Mouse (Mus musculus): ENCODE data around the gene Zcchc7. TPM values are rescaled to one million over a fixed set of nuclear protein-coding genes. Genes with fewer than 3 reads are reported as not detected.

The Zcchc7 gene
- polyA plus RNA-seq, 1 experiment from 2014 or later = 38.8 TPM

DNA sequence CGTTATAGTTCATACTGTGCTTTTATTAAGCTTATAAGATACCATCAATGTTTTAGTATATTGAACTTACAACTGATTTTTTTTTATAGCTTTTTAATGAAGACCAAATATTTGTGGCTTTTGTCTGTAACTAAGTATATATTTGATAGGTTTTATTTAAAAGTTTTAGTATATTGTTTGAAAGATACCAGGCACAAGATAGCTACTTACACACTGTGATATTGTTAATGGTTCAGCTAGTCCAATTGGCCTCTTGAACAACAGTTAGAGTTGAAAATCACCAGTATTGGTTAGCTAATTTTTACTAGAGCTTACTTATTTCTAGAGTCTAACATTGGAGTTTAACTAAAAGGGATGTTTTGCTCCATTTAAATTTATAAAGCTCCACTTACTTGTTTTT, 25.8 kb downstream of the Zcchc7 start:
- H3K4me1 ChIP-seq (ENCODE audit: control insufficient read depth, insufficient read depth, low read length) = no peaks in the 10 kb centered on the region
- no peaks in the 10 kb centered on the region for H3K36me3 ChIP-seq (ENCODE audit: control insufficient read depth, insufficient read depth, low read length)
- 81% methylated on average over 1 of the region's 1 CpGs for WGBS
- no peak overlapping the region for H3K4me3 ChIP-seq (replicated peaks; ENCODE audit: low read length)
- H3K27me3 ChIP-seq (ENCODE audit: control insufficient read depth, insufficient read depth, low read length) = no peaks in the 10 kb centered on the region
- H3K9ac ChIP-seq (ENCODE audit: low read length) = no peak overlapping the region
- no peaks in the 10 kb centered on the region for H3K9me3 ChIP-seq (replicated peaks; ENCODE audit: control insufficient read depth, low read length)
- ATAC-seq (ENCODE audit: insufficient read depth, low FRiP score) = no peak
- H3K27ac ChIP-seq (ENCODE audit: low read length) = no peak overlapping the region
- no peak overlapping the region for H3K4me2 ChIP-seq (ENCODE audit: low read depth, low read length)

DNA sequence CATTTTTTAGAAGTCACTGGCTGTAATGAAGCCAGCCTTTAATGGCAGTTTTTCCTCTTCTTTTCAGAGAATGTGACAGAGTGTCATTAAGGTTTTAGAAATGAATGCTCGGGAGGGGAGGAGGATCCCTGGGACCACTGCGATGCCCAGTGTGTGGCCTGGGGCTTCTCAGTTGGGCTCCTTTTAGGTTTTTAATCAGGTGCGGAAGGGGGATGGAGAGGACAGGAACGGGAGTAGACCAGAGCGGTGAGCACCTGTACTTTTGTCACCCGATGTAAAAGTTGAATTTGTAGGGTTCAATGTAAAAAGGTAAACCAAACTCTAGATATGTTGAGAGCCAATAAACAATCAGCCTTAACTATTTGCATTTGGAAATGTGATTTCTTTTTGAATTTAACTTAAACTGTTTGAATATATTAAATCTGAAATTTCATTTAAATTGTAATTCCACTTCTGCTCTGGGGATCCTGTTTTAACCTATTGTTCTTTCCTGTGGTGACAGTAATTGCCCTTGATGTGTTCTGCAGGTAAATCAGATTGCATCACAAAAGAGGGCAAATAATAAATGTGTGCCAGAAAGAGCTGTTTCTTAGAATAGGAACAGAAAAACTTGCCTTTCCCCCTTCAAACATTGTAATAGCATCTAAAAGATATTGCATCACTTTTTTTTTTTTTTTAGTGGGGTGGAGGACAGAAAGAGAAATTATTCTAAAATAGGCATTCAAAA, 28.1 kb downstream of the Zcchc7 start:
- H3K4me2 ChIP-seq (ENCODE audit: low read depth, low read length) = no peak overlapping the region
- ATAC-seq (ENCODE audit: insufficient read depth, low FRiP score) = no peak
- no peak overlapping the region for H3K9ac ChIP-seq (ENCODE audit: low read length)
- no peaks in the 10 kb centered on the region for H3K9me3 ChIP-seq (replicated peaks; ENCODE audit: control insufficient read depth, low read length)
- no peak overlapping the region for H3K27ac ChIP-seq (ENCODE audit: low read length)
- no peaks in the 10 kb centered on the region for H3K36me3 ChIP-seq (ENCODE audit: control insufficient read depth, insufficient read depth, low read length)
- H3K27me3 ChIP-seq (ENCODE audit: control insufficient read depth, insufficient read depth, low read length) = no peaks in the 10 kb centered on the region
- WGBS = 56% methylated on average over 6 of the region's 6 CpGs
- H3K4me3 ChIP-seq (replicated peaks; ENCODE audit: low read length) = no peak overlapping the region
- no peaks in the 10 kb centered on the region for H3K4me1 ChIP-seq (ENCODE audit: control insufficient read depth, insufficient read depth, low read length)

DNA sequence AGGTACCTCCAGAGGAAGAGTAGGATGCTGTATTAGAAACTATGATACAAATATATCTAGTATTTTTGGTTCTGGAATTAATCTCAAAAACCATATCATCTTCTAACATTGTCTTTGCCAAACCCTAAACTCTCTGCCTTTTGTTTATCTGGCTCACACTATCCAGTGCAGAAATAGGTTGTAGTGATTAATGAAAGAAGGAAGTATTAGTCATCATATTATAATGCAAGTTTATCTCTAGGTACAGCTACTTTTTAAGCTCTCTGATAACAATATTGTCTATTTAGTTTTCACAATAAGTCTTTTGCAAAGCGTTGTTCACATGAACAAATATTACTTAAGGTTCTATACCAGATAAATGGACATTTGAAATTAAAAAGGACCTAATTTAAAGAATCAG, 57.2 kb downstream of the Zcchc7 start:
- Histone ChIP-seq H3K9ac (ENCODE audit: low read length) (no peak overlapping the region), H3K27me3 (ENCODE audit: control insufficient read depth, insufficient read depth, low read length) (no peaks in the 10 kb centered on the region), H3K36me3 (ENCODE audit: control insufficient read depth, insufficient read depth, low read length) (no peaks in the 10 kb centered on the region), H3K4me3 (replicated peaks; ENCODE audit: low read length) (no peak overlapping the region), H3K4me2 (ENCODE audit: low read depth, low read length) (no peak overlapping the region), H3K27ac (ENCODE audit: low read length) (no peak overlapping the region), H3K9me3 (replicated peaks; ENCODE audit: control insufficient read depth, low read length) (no peaks in the 10 kb centered on the region), H3K4me1 (ENCODE audit: control insufficient read depth, insufficient read depth, low read length) (no peaks in the 10 kb centered on the region)
- ATAC-seq (ENCODE audit: insufficient read depth, low FRiP score) = no peak
- WGBS = 50% methylated on average over 1 of the region's 1 CpGs

DNA sequence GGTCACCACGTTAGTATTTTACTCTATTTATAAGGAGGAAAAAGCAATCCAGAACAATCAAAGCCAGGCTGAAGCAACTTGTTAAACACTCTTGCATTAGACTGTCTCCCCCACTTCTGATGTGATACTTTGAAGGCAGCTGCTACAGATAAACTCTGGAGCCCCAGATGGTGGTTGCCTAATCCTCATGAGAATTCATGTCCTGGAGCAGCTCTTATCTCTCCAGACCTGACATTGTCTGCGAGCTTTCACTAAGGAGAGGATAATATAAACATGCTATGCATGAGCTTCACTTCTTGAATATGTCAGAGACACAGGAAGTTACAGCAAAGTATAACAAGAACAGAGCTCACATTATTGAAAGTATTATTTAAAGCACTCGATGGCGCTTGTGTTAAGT, 58.1 kb downstream of the Zcchc7 start:
- H3K36me3 ChIP-seq (ENCODE audit: control insufficient read depth, insufficient read depth, low read length) = no peaks in the 10 kb centered on the region

DNA sequence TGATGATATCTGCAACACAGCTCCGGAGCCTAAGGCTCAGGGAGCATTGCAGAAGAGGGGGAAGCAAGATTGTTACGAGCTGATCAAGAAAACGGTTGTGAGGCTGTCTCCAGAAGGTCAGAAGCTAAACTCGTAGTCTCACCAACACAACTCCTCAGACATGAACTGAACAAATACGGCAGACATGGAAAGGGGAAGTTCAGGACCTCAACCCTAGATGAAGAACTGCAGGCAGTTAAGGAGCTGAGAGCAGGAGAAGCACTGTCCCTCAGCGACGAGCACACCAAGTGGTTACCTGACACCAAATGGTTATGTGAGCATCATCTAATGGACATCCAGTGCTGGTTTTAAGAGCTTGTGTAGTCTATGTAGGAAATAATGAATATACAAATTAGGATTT, 60.9 kb downstream of the Zcchc7 start:
- Histone ChIP-seq H3K4me1 (ENCODE audit: control insufficient read depth, insufficient read depth, low read length) (no peaks in the 10 kb centered on the region), H3K36me3 (ENCODE audit: control insufficient read depth, insufficient read depth, low read length) (no peaks in the 10 kb centered on the region), H3K9me3 (replicated peaks; ENCODE audit: control insufficient read depth, low read length) (no peaks in the 10 kb centered on the region), H3K9ac (ENCODE audit: low read length) (no peak overlapping the region), H3K4me3 (replicated peaks; ENCODE audit: low read length) (no peak overlapping the region), H3K4me2 (ENCODE audit: low read depth, low read length) (no peak overlapping the region), H3K27ac (ENCODE audit: low read length) (no peak overlapping the region), H3K27me3 (ENCODE audit: control insufficient read depth, insufficient read depth, low read length) (no peaks in the 10 kb centered on the region)
- no peak for ATAC-seq (ENCODE audit: insufficient read depth, low FRiP score)
- 64% methylated on average over 7 of the region's 7 CpGs for WGBS

More for the DNA sequence above, 58.1 kb downstream of the Zcchc7 start:
- H3K4me1 ChIP-seq (ENCODE audit: control insufficient read depth, insufficient read depth, low read length) = no peaks in the 10 kb centered on the region
- H3K9ac ChIP-seq (ENCODE audit: low read length) = no peak overlapping the region
- H3K27me3 ChIP-seq (ENCODE audit: control insufficient read depth, insufficient read depth, low read length) = no peaks in the 10 kb centered on the region
- H3K4me3 ChIP-seq (replicated peaks; ENCODE audit: low read length) = no peak overlapping the region
- no peaks in the 10 kb centered on the region for H3K9me3 ChIP-seq (replicated peaks; ENCODE audit: control insufficient read depth, low read length)
- 23% methylated on average over 4 of the region's 4 CpGs for WGBS
- no peak for ATAC-seq (ENCODE audit: insufficient read depth, low FRiP score)
- no peak overlapping the region for H3K27ac ChIP-seq (ENCODE audit: low read length)
- no peak overlapping the region for H3K4me2 ChIP-seq (ENCODE audit: low read depth, low read length)

DNA sequence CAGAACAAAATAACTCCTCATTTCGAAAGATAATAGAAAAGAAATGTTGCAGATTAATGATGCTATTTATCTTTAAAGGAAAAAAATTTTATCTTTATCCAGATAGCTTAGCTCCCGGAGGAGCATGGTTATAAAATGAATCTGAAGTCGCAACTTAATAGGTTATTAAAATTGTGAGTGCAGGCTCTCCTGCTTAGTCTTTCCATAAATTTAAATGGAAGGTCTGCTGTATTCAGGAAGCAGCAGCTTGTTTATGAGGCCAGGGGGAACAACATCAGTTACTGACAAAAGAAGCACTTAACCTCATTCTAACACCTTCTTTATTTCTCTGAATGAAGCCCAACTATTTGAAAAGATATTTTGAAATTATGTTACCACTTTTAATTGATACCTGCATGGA, 74.9 kb downstream of the Zcchc7 start:
- Histone ChIP-seq H3K36me3 (ENCODE audit: control insufficient read depth, insufficient read depth, low read length) (no peaks in the 10 kb centered on the region), H3K4me1 (ENCODE audit: control insufficient read depth, insufficient read depth, low read length) (no peaks in the 10 kb centered on the region), H3K9ac (ENCODE audit: low read length) (no peak overlapping the region), H3K4me3 (replicated peaks; ENCODE audit: low read length) (no peak overlapping the region), H3K27ac (ENCODE audit: low read length) (no peak overlapping the region), H3K4me2 (ENCODE audit: low read depth, low read length) (no peak overlapping the region), H3K27me3 (ENCODE audit: control insufficient read depth, insufficient read depth, low read length) (no peaks in the 10 kb centered on the region), H3K9me3 (replicated peaks; ENCODE audit: control insufficient read depth, low read length) (no peaks in the 10 kb centered on the region)
- no peak for ATAC-seq (ENCODE audit: insufficient read depth, low FRiP score)
- WGBS = 70% methylated on average over 3 of the region's 3 CpGs

DNA sequence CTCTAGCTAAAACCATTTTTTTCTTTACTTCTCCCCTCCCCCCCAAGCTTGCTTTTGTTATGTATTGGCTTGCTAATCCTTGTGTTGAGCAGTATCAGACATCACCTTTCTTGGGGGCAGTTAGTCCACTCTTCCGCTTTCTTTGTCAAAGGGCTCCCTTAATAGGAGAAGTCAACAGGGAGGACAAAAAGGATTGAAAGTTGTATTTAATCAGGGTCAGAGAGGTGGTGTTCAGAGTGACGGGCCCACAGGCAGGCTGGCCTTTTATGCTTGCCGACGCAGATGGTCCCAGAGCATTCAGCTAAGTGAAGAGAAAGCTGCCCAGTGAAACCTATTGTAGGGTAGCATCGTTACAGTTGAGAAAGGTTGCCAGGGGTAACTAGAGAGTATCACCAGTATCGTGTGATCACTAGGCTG, 96.2 kb downstream of the Zcchc7 start:
- ATAC-seq (ENCODE audit: insufficient read depth, low FRiP score) = no peak
- no peaks in the 10 kb centered on the region for H3K27me3 ChIP-seq (ENCODE audit: control insufficient read depth, insufficient read depth, low read length)
- no peak overlapping the region for H3K4me2 ChIP-seq (ENCODE audit: low read depth, low read length)
- no peak overlapping the region for H3K27ac ChIP-seq (ENCODE audit: low read length)
- H3K9me3 ChIP-seq (replicated peaks; ENCODE audit: control insufficient read depth, low read length) = no peaks in the 10 kb centered on the region
- H3K36me3 ChIP-seq (ENCODE audit: control insufficient read depth, insufficient read depth, low read length) = no peaks in the 10 kb centered on the region
- no peaks in the 10 kb centered on the region for H3K4me1 ChIP-seq (ENCODE audit: control insufficient read depth, insufficient read depth, low read length)
- H3K4me3 ChIP-seq (replicated peaks; ENCODE audit: low read length) = no peak overlapping the region
- WGBS = 48% methylated on average over 6 of the region's 6 CpGs
- no peak overlapping the region for H3K9ac ChIP-seq (ENCODE audit: low read length)

DNA sequence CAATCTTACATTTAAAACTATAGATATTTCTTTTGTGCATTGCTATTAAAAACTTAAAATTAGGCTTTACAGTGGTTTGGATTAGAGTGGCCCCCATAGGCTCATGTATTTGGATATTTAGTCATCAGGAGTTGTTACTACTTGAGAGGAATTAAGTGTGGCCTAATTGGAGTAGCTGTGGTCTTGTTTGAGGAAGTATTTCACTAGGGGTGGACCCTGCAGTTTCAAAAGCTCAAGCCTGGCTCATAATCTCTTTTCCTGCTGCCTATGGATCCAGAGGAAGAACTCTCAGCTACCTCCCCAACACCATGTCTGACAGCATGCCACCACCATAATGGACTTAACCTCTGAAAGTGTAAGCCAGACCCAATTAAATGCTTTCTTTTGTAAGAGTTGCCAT, 115.9 kb downstream of the Zcchc7 start:
- Histone ChIP-seq H3K9me3 (replicated peaks; ENCODE audit: control insufficient read depth, low read length) (no peaks in the 10 kb centered on the region), H3K27ac (ENCODE audit: low read length) (no peak overlapping the region), H3K4me3 (replicated peaks; ENCODE audit: low read length) (no peak overlapping the region), H3K4me1 (ENCODE audit: control insufficient read depth, insufficient read depth, low read length) (no peaks in the 10 kb centered on the region), H3K4me2 (ENCODE audit: low read depth, low read length) (no peak overlapping the region), H3K27me3 (ENCODE audit: control insufficient read depth, insufficient read depth, low read length) (no peaks in the 10 kb centered on the region), H3K36me3 (ENCODE audit: control insufficient read depth, insufficient read depth, low read length) (no peaks in the 10 kb centered on the region), H3K9ac (ENCODE audit: low read length) (no peak overlapping the region)
- ATAC-seq (ENCODE audit: insufficient read depth, low FRiP score) = no peak

DNA sequence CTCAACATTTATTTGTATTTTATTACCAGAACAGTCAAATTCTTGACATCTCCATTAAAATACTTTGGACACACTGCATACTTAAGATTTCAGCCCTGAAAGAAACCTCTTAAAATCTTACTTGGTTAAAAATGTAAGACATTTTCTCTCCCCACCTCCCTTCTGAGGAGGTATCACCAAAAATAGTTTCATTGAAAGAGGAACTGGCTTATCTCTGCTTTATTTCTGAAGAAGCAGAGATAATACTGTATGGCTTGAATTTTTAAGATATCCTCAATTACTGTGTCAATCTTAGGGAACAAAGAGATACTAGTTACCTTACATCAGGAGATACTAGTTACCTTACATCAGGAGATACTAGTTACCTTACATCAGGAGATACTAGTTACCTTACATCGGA, 116.4 kb downstream of the Zcchc7 start:
- no peak overlapping the region for H3K4me2 ChIP-seq (ENCODE audit: low read depth, low read length)
- no peaks in the 10 kb centered on the region for H3K9me3 ChIP-seq (replicated peaks; ENCODE audit: control insufficient read depth, low read length)
- H3K27me3 ChIP-seq (ENCODE audit: control insufficient read depth, insufficient read depth, low read length) = no peaks in the 10 kb centered on the region
- no peak overlapping the region for H3K9ac ChIP-seq (ENCODE audit: low read length)
- H3K36me3 ChIP-seq (ENCODE audit: control insufficient read depth, insufficient read depth, low read length) = no peaks in the 10 kb centered on the region
- no peak for ATAC-seq (ENCODE audit: insufficient read depth, low FRiP score)
- H3K27ac ChIP-seq (ENCODE audit: low read length) = no peak overlapping the region
- 90% methylated on average over 1 of the region's 1 CpGs for WGBS
- no peak overlapping the region for H3K4me3 ChIP-seq (replicated peaks; ENCODE audit: low read length)
- no peaks in the 10 kb centered on the region for H3K4me1 ChIP-seq (ENCODE audit: control insufficient read depth, insufficient read depth, low read length)
